Mouse (Mus musculus) lung, embryonic 16.5 days (tissue): ENCODE results near the gene Shisa6. TPM values are rescaled to one million over a fixed set of nuclear protein-coding genes. Genes with fewer than 3 reads are reported as not detected.

Experiments
- ATAC-seq: fragments of 200-750 bp; cut with Nextera tagmentation; 2 replicates; pipeline ENCODE4 v1.8.0; 2017; ENCODE audit warnings: low read depth, mild to moderate bottlenecking, moderate library complexity
- H3K27ac ChIP-seq: fragments of 300-500 bp; sonication (generic); 2 replicates; pipeline ENCODE4 v1.5.1; 2014; ENCODE audit warnings: mild to moderate bottlenecking, control low read depth, low read length
- H3K27me3 ChIP-seq: fragments of 300-500 bp; sonication (generic); 2 replicates; pipeline ENCODE4 v1.6.1; 2014; ENCODE audit warnings: low read depth, low read length, mixed read lengths; ENCODE audit not compliant: control insufficient read depth, insufficient read depth
- H3K36me3 ChIP-seq: fragments of 300-500 bp; sonication (generic); 2 replicates; pipeline ENCODE4 v1.6.1; 2014; ENCODE audit warnings: low read length; ENCODE audit not compliant: control insufficient read depth, insufficient read depth
- H3K4me1 ChIP-seq: fragments of 300-500 bp; sonication (generic); replicated peaks from 2 replicates; pipeline ENCODE4 v1.6.1; 2014; ENCODE audit warnings: low read length, mixed read lengths; ENCODE audit not compliant: control insufficient read depth, insufficient read depth
- H3K4me2 ChIP-seq: fragments of 300-500 bp; sonication (generic); 2 replicates; pipeline ENCODE4 v1.6.1; 2014; ENCODE audit warnings: low read depth, low read length, control low read depth
- H3K4me3 ChIP-seq: fragments of 300-500 bp; sonication (generic); 2 replicates; pipeline ENCODE4 v1.5.1; 2014; ENCODE audit warnings: mild to moderate bottlenecking, low read length, control low read depth
- H3K9ac ChIP-seq: fragments of 300-500 bp; sonication (generic); 2 replicates; pipeline ENCODE4 v1.6.1; 2014; ENCODE audit warnings: low read length, control low read depth
- H3K9me3 ChIP-seq: fragments of 300-500 bp; sonication (generic); 2 replicates; pipeline ENCODE4 v1.6.1; 2016; ENCODE audit warnings: low read length; ENCODE audit not compliant: control insufficient read depth
- WGBS: fragments of 180-500 bp; shearing (Covaris S2); extraction: QIAGEN DNeasy Blood & Tissue Kit; methylation state at CpG from one replicate; pipeline ENCODE4 v1.1.7; 2014; 5-methylcytosine and 5-hydroxymethylcytosine counted together
- polyA plus RNA-seq: library from polyadenylated mRNA; unstranded; fragments of >200 nt; fragmentation: Nextera tagmentation; extraction: Ambion mirVana; gene quantifications from 2 replicates; pipeline ENCODE4 v1.2.1, GENCODE M21; 2015

Shisa6 gene
- polyA plus RNA-seq, 1 experiment from 2014 or later = 0.21 TPM

GRCm38 (mm10) chr11:66222133-66222532 is 303.6 kb downstream of the Shisa6 start:
- no peak for ATAC-seq
- Histone ChIP-seq H3K4me3 (no peak overlapping the region), H3K27me3 (no peaks in the 10 kb centered on the region), H3K27ac (no peak overlapping the region), H3K4me2 (no peak overlapping the region), H3K9me3 (no peaks in the 10 kb centered on the region), H3K9ac (no peak overlapping the region), H3K4me1 (no peaks in the 10 kb centered on the region), H3K36me3 (no peaks in the 10 kb centered on the region)
- 100% methylated on average over 1 of the region's 1 CpGs for WGBS

- no peaks in the 10 kb centered on the region for H3K36me3 ChIP-seq
- H3K9ac ChIP-seq = no peak overlapping the region
- no peaks in the 10 kb centered on the region for H3K27me3 ChIP-seq
- WGBS = 58% methylated on average over 3 of the region's 3 CpGs
- H3K4me3 ChIP-seq = no peak overlapping the region
- H3K27ac ChIP-seq = no peak overlapping the region
- no peaks in the 10 kb centered on the region for H3K4me1 ChIP-seq
- H3K9me3 ChIP-seq = no peaks in the 10 kb centered on the region
- H3K4me2 ChIP-seq = no peak overlapping the region
- no peak for ATAC-seq
These were observed 307.3 kb downstream of the Shisa6 start for GRCm38 (mm10) chr11:66218469-66218868.

DNA sequence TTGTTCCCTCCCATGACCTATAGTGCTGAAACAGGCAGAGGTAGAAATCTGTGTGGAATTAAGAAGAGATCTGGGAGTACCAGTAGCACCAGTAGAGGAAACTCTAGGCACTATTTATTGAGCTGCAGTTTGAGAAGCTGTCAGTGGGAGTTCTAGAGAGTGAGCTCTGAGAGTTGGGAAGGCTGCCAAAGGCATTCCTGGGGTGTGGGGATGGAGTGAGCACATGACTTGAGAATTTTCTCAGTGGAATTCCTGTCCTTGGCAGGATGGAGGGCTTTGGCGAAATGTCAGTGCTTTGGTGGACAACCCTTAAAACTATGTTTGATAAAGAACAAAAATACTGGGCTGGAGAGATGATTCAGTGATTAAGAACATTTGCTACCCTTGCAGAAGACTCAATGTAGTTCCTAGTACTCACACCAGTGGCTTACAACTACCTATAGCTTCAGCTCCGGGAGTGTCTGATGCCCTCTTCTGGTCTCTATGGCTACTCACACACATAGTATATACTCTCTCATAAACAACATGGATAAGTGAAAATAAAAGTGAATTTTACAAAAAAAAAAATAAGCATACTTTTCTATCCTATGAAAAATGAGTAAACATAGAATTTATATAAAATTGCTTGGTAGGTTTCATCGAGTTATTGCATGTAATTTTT is 337.0 kb downstream of the Shisa6 start:
- no peaks in the 10 kb centered on the region for H3K27me3 ChIP-seq
- WGBS = 54% methylated on average over 3 of the region's 3 CpGs
- H3K9ac ChIP-seq = no peak overlapping the region
- H3K4me2 ChIP-seq = no peak overlapping the region
- ATAC-seq = peak; percentile 98
- no peaks in the 10 kb centered on the region for H3K36me3 ChIP-seq
- no peak overlapping the region for H3K4me3 ChIP-seq
- H3K4me1 ChIP-seq = peaks cover 4% of the 10 kb centered on the region; the same call in 1 of the 2 replicates
- no peak overlapping the region for H3K27ac ChIP-seq
- no peaks in the 10 kb centered on the region for H3K9me3 ChIP-seq

GRCm38 (mm10) chr11:66188146-66188545 is 337.6 kb downstream of the Shisa6 start:
- H3K9ac ChIP-seq = no peak overlapping the region
- H3K27ac ChIP-seq = no peak overlapping the region
- no peaks in the 10 kb centered on the region for H3K36me3 ChIP-seq
- no peak for ATAC-seq
- no peaks in the 10 kb centered on the region for H3K9me3 ChIP-seq
- H3K4me2 ChIP-seq = no peak overlapping the region
- H3K4me1 ChIP-seq = peaks cover 4% of the 10 kb centered on the region; the same call in 1 of the 2 replicates
- WGBS = 79% methylated on average over 2 of the region's 2 CpGs
- no peaks in the 10 kb centered on the region for H3K27me3 ChIP-seq
- H3K4me3 ChIP-seq = no peak overlapping the region

- H3K27me3 ChIP-seq = no peaks in the 10 kb centered on the region
- 48% methylated on average over 2 of the region's 2 CpGs for WGBS
- H3K27ac ChIP-seq = no peak overlapping the region
- ATAC-seq = no peak
- H3K4me1 ChIP-seq = no peaks in the 10 kb centered on the region
- no peak overlapping the region for H3K4me3 ChIP-seq
- no peak overlapping the region for H3K9ac ChIP-seq
- no peak overlapping the region for H3K4me2 ChIP-seq
- no peaks in the 10 kb centered on the region for H3K36me3 ChIP-seq
- H3K9me3 ChIP-seq = peaks cover 4% of the 10 kb centered on the region
These were observed 348.0 kb downstream of the Shisa6 start for GRCm38 (mm10) chr11:66177781-66178180.

- H3K9me3 ChIP-seq = no peaks in the 10 kb centered on the region
- no peak within 1 kb of the TSS for H3K27ac ChIP-seq
- under 1% methylated on average over 50 of the region's 53 CpGs for WGBS
- ATAC-seq = peak; percentile 96
- H3K4me1 ChIP-seq = peaks cover 10% of the 10 kb centered on the region
- peak within 1 kb of the TSS; percentile 62 for H3K9ac ChIP-seq
- peak within 1 kb of the TSS; percentile 95 for H3K4me2 ChIP-seq
- H3K36me3 ChIP-seq = no peaks in the 10 kb centered on the region
- peak within 1 kb of the TSS; percentile 49 for H3K4me3 ChIP-seq
- H3K27me3 ChIP-seq = peaks cover 7% of the 10 kb centered on the region
These were observed 357.7 kb downstream of the Shisa6 start, which contains the start of gene Dnah9 for GRCm38 (mm10) chr11:66167801-66168651. TSS of gene Dnah9 (minus strand) at chr11:66168551.

DNA sequence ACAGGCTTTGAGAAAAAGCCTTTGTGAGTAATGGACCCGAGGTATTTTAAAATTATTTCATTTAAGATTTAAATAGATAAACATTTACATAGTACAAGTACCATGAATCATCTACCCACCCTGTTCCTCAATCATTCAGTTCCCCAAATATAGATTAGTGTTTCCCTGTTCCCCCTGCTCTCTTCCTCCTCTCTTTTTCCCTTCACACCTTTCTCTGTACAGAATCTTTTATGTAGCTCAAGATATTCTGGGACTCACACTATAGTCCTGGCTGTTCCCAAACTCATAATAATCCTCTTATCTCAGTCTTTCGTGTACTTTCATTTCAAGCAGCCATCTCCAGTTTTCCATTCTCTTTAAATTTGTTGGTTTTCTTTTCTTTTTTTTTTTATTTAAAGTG is 361.7 kb downstream of the Shisa6 start:
- H3K36me3 ChIP-seq = no peaks in the 10 kb centered on the region
- H3K4me2 ChIP-seq = no peak overlapping the region
- peaks cover 10% of the 10 kb centered on the region for H3K4me1 ChIP-seq
- H3K4me3 ChIP-seq = no peak overlapping the region
- no peak for ATAC-seq
- no peak overlapping the region for H3K9ac ChIP-seq
- peaks cover 3% of the 10 kb centered on the region; the same call in 1 of the 2 replicates for H3K27me3 ChIP-seq
- H3K9me3 ChIP-seq = no peaks in the 10 kb centered on the region
- WGBS = 60% methylated on average over 2 of the region's 2 CpGs
- no peak overlapping the region for H3K27ac ChIP-seq
